Mouse (Mus musculus) brown adipose tissue, adult 24 weeks (tissue): ENCODE results near the gene Tial1. TPM values are rescaled to one million over a fixed set of nuclear protein-coding genes. Genes with fewer than 3 reads are reported as not detected.

Source experiments
- H3K27ac ChIP-seq: fragments of 200-500 bp; replicated peaks from 2 replicates; pipeline ENCODE4 v1.5.1; 2012; ENCODE audit warnings: low read depth, mild to moderate bottlenecking, low read length
- H3K4me1 ChIP-seq: fragments of 200-500 bp; 2 replicates; pipeline ENCODE4 v1.6.1; 2012; ENCODE audit warnings: low read length, mixed read lengths; ENCODE audit not compliant: control insufficient read depth, insufficient read depth, insufficient read length
- H3K4me3 ChIP-seq: fragments of 200-500 bp; 2 replicates; pipeline ENCODE4 v1.5.1; 2012; ENCODE audit warnings: low read depth, mild to moderate bottlenecking, low read length, moderate library complexity; ENCODE audit not compliant: insufficient read depth
- polyA plus RNA-seq: library from polyadenylated mRNA; stranded (reverse); fragments of >200 nt; gene quantifications from 2 replicates; pipeline ENCODE4 v1.2.4, GENCODE M21; 2012; ENCODE audit not compliant: missing spikeins, insufficient read depth, insufficient read length

The Tial1 gene
- polyA plus RNA-seq, 1 experiment, result 38.1 TPM

DNA sequence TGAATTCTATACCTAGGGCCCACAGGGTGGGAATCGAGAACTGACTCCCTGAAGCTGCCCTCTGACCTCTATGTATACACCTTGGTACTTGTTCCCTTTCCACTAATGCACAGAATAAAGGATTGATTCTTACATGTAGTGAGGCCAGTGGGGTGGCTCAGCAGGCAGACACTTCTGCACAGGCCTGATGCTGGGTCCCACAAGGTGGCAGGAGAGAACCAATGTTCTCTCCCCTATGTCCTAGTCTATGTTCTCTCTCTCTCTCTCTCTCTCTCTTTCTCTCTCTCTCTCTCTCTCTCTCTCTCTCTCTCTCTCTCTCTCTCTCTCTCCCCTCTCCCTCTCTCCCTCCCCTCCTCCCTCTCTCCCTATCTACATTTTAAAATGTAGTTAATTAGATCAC is 28.3 kb downstream of the Tial1 start:
- Histone ChIP-seq H3K4me1 (no peaks in the 10 kb centered on the region), H3K27ac (no peak overlapping the region), H3K4me3 (no peak overlapping the region)

DNA sequence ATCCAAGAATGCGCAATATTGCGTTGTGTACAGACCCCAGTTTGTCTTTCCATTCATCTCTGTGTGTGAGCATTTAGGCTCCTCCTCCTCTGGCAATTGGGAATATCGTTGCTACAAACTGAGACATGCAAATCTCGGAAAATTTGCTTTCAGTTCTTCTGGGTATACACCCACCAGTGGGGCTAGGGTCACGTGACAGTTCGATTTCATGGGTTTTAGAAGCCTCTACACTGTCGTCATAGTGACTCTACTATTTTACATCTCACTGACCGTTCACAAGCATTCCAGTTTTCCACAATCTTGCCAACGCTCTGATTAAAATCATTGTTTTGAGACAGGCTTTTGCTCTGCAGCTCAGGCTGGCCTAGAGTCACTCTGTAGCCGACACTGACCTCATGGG is 28.9 kb downstream of the Tial1 start:
- no peaks in the 10 kb centered on the region for H3K4me1 ChIP-seq
- H3K27ac ChIP-seq, result no peak overlapping the region
- H3K4me3 ChIP-seq, result no peak overlapping the region

DNA sequence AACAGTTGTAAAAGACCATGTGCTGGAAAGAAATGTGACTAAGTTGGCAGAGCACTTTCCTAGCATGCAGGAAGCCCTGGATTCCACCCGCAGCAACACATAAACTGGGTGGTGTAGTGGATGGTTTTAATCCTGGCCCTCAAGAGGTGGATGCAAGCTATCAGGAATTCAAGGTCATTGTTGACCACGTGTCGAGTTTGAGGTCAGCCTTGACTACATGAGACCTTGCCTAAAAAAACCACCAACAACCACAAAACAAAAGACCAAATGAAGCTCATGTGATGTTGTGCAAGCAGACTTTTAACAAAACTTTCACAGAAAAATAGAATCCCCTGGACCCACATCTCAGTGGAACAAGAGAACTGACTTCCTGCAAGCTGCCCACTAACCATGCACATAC is 39.0 kb downstream of the Tial1 start:
- Histone ChIP-seq H3K4me1 (no peaks in the 10 kb centered on the region), H3K27ac (no peak overlapping the region), H3K4me3 (no peak overlapping the region)

DNA sequence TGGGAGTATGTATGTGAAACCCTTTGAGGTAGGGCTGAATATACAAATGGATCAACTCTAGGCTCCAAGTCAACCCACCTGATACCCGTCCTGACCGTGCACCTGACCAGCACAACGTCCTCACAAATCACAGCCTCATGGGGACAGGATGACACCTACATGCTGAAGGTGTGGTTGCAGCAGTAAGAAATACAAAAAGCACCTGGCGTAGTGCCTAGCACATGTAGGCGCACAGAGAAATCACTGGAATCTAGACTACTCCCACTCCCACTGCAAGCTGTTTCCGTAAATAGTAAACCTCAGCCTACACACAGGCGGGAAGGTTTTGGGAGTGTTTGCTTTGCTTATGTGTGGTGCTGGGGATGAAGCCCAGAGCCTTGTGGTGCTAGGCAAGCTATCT is 39.8 kb downstream of the Tial1 start:
- Histone ChIP-seq H3K27ac (no peak overlapping the region), H3K4me1 (no peaks in the 10 kb centered on the region), H3K4me3 (no peak overlapping the region)

DNA sequence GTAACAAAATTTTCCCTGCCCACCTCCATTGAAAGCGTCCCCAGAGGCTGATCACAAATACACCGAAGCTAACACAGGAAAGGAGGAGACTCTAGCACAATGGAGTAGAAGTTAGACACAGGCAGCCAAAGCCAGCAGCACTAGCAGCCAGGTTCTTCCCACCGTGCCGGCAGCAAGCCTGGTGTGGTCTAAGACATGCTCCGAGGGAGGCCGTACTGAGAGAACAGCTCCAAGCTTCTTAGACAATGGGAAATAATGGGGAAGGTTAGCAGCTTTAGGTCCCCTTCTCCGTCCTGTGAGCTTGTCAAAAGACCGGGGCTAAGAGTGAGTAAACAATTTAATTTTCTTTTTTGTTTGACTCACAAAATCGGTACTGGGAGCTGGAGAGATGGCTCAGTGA is 41.8 kb downstream of the Tial1 start:
- Histone ChIP-seq H3K4me1 (no peaks in the 10 kb centered on the region), H3K27ac (no peak overlapping the region), H3K4me3 (no peak overlapping the region)

DNA sequence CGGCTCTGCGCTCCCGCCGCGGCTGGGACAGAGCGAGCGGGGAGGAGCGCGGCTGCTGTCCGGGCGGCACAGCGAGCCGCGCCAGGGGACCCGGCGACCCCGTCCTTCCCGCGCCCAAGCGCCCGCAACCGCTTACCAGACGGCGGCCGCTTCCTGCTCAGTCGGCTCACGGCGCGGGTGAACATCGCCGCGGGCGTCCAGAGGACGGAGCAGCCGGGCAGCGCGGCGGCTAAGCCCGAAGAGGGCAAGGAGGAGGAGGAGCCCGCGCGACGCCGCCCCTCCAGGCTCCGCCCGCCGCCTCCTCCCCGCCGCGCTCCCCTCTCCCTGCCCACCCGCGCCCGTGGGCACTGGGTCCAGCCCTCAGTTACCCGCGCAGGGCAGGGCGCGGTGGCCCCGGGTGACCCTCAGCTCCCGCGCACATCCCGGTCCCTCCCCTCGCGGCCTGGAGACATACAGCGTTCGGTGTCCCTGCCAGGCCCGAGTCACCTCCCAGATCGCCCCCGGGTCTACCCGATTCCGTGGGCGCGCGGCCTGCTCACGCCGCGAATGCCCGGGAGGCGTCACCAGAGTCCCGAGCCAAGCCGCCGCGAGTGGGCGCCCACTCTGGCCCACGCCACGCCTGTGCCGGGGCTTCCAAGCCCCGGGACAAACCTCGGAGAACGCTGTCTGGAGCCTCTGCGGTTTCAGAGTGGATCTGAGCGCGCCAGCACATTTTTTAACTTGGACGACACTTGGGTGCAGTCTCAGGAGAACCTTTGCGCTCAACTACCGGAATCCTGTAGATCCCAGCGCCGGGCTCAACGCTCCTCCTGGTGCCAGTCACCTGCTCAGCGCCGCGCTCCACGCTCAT is 43.4 kb downstream of the Tial1 start, which contains the start of gene Rgs10:
Gene Rgs10 (minus strand): TSS at position 829 of the 850 bp plus-strand sequence.
- peak within 1 kb of the TSS; percentile 77 for H3K4me3 ChIP-seq
- no peak within 1 kb of the TSS for H3K27ac ChIP-seq
- no peaks in the 10 kb centered on the region for H3K4me1 ChIP-seq

DNA sequence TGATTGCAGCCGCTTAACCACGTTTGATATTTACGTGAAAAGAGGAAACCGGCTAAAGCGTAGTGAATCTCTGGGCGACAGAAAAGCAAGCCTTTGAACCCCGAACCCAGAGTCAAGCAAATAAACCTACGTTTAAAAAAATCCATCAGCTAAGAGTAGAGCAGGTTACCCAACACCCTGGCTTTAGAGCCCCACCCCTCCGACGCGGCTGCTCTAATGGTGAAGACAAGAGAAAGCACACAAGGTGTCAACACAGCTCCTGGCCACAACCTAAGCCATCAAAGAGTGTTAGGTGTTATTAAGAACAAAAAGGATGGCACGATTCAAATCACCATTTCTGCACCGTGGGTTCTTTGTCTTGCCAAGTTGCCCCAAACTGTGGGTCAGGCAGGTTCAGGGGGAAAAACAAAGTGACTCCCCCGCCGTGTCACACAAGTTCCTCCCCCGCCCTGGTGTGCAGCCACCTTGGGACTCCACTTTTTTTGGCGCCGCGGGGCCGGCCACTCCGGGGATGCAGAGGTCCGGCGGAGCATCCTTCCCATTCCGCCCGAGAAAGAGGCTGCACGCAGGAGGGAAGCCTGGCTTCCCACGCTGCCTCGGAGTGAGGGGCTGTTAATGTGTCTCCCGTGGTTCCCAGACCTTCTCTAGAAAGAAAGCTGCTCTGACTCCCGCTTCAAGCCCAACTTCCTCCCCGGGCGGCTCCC is 44.1 kb downstream of the Tial1 start:
- Histone ChIP-seq H3K27ac (no peak overlapping the region), H3K4me3 (peak overlapping the region; percentile 77), H3K4me1 (no peaks in the 10 kb centered on the region; the same call in 1 of the 2 replicates)

DNA sequence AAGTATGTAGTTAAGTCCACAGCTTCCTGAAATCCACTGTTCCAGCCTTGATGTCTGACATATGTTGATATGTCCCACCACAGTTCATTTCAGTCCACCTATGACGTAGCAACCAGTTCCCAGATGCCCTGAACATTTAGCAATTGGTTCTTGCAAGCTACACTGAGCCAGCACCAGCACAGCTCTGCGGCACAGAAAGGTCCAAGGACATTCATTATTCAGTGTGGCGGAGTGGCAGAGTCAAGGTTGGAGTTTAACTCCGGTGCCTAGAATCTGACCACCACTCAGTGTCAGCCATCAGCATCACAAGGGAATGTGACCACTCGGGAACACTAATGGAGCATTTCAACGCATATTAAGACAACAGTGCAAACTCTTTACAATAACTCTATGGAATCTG is 44.9 kb downstream of the Tial1 start:
- H3K4me1 ChIP-seq, result no peaks in the 10 kb centered on the region; the same call in 1 of the 2 replicates
- H3K4me3 ChIP-seq, result peak overlapping the region; percentile 77

DNA sequence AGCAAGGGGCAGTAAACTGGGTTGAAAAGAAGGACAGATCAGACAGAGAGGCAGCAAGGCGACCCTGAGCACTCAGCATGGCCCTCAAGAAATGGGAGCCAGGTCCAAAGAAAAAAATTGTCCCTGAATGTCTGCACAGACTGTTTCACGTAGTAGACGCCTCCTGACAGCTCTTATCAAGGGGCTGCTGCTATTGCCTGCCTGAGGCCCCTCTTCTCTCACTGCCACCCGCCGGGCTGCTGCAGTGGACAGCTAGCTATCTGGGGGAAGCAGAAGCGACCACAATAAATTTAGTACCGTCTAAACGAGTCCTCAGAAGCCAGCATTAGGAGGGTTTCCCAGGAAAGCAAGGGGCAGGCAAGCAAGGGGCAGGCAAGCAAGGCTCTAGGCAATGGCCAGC is 47.1 kb downstream of the Tial1 start:
- no peak overlapping the region for H3K27ac ChIP-seq

More for the DNA sequence above, 44.9 kb downstream of the Tial1 start:
- no peak overlapping the region for H3K27ac ChIP-seq

DNA sequence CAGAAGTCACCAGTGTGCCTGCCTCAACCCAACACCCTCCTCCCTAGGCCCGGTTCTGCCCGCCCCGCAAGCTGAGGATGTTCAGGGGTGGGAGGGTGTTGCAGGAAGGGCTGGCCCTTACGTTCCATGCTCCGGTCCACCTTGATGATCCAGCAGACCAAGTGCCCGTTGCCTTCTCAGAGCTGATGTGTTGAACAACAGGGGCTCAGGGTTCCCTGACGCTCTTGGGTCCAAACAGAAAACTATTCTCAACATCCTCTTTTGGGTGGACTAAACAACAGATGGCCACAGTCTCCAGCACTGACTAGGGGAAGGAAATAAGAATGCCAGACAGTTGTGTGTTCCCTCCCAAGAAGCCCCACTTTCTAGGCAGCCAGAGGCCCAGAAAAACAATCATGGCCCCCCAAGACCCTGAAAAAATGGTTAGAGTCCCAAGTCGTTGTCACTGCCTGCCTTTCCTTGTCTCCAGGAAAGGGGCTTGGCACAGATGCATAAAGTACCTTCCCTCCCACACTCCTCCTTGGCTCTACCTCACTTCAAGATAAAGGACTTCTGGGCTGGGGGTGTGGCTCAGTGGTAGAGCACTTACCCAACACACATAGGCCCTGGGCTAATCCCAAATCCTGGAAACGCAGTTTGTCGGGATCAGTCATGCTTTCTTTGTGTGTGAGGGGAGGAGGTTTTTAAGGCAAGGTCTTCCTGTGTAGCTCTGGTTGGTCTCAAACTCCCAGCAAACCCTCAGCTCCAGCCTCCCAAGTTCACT is 49.3 kb downstream of the Tial1 start:
- Histone ChIP-seq H3K4me3 (peak overlapping the region; percentile 38), H3K27ac (peak overlapping the region; percentile 66), H3K4me1 (no peaks in the 10 kb centered on the region; the same call in 1 of the 2 replicates)

More for the DNA sequence above, 47.1 kb downstream of the Tial1 start:
- no peaks in the 10 kb centered on the region; the same call in 1 of the 2 replicates for H3K4me1 ChIP-seq
- H3K4me3 ChIP-seq, result no peak overlapping the region

DNA sequence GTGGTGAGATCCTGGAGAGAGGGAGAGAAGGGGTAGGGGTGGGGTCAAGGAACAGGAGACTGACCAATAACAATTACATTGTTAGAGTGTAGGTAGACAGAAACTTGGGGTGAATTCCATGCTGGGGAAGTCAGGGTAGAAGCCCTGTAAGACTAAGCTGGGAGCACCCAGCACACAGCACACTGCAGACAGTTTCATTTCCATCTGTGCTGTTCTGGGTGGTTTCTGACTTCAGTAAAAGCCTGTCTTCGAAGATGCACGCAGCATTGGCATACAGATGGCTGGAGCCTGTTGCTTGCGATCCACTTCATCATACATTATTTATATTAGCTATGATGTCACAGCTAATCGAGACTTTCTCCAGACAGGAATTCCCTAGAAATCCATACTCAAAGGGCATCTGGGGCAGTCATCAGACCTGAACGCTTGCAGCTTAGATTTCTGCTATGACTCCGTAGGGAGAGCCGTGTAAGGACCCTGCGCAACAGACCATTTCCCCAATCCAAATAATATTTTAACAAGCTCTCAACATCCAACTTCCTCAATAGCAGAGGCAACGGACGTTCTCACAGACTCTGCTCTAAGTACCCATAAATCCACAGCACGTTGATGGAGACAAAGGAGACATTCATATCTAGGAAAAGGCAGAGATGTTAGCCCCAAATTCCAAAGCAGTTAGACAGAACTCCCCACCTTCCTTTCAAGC is 50.7 kb downstream of the Tial1 start:
- Histone ChIP-seq H3K4me3 (no peak overlapping the region), H3K27ac (no peak overlapping the region), H3K4me1 (no peaks in the 10 kb centered on the region; the same call in 1 of the 2 replicates)

DNA sequence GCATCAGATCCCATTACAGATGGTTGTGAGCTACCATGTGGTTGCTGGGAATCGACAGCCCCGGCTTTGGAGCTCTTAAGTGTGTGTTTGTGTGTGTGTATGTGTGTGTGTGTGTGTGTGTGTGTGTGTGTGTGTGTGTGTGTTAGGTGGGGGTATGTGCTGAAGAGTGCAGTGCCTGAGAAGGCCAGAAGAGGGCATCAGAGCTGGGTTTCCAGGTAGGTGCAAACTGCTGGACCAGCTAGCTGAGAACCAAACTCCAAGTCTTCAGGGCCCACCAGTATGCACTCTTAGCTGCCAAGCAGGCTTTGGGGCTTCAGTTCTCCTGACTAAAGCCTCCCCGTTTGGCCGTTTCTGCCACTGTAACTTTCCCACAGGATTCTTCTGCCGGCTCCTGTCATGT is 53.3 kb downstream of the Tial1 start:
- no peak overlapping the region for H3K4me3 ChIP-seq
- no peaks in the 10 kb centered on the region; the same call in 1 of the 2 replicates for H3K4me1 ChIP-seq
- H3K27ac ChIP-seq, result no peak overlapping the region

DNA sequence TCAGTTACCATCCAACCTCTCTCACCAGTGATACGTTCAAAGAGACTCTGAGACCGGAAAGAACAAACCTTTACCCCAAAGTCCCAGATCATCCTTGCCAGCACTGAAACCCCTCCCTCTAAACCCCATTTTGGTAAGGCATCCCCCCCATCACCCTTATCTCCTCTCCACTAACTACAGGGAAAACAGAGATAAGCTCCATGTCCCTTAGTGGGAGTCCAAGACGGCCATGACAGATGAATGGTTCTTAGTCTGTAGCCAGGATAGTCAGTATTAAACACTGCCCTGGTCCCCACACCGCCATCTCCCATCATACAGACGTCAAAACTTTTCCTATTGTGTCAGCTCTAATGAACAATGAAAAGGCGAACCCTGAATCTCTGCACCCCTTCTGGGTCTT is 57.5 kb downstream of the Tial1 start:
- Histone ChIP-seq H3K4me3 (no peak overlapping the region), H3K4me1 (peaks cover under 1% of the 10 kb centered on the region; the same call in 1 of the 2 replicates), H3K27ac (no peak overlapping the region)

DNA sequence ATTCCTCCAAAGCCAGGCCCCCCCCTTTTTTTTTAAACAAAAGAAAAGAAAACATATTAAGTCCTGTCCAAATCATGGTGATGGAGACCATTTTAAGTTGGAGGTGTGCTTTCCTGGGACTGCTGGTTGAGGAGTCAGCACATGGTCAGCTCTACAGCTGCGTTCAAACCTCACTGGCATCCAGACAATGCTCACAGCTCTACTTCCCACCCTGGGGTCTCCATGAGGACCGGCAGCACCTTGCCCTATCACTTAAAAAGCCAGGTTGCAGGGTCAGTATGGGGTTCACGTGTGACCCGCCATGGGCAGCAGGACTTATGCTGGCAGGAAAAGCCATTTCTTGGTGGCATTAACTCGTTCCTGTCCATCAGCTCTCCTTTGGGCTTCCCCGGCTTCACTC is 57.9 kb downstream of the Tial1 start:
- Histone ChIP-seq H3K27ac (no peak overlapping the region), H3K4me1 (peaks cover 2% of the 10 kb centered on the region; the same call in 1 of the 2 replicates), H3K4me3 (no peak overlapping the region)
